ENCODE assay signal across 8 mouse cellular contexts in genomic region chr4:128737137-128737589, GRCm38 (mm10). TPM values are rescaled to one million over a fixed set of nuclear protein-coding genes. Genes with fewer than 3 reads are reported as not detected.
DNase-seq lines count a peak whose midpoint lies in the region; ATAC-seq and TF ChIP-seq lines count a peak whose summit lies in the region.

No protein-coding gene starts in this region.

- H3K9ac ChIP-seq in heart, embryonic 15.5 days, result peak overlapping the region; percentile 47
- no peak overlapping the region for H3K9ac ChIP-seq in midbrain, postnatal 0 days (replicated peaks; ENCODE audit: low read length, poor library complexity, severe bottlenecking)

- 0 out of 2 replicates have a peak, but pooled peaks have one; percentile 20 for ATAC-seq in heart, embryonic 15.5 days (replicated peaks; ENCODE audit: insufficient number of reproducible peaks, insufficient read depth, low FRiP score, low read depth)
- ATAC-seq in Patski, result peak; percentile 90
- no peak for ATAC-seq in midbrain, postnatal 0 days (ENCODE audit: low FRiP score)

- H3K36me3 ChIP-seq in heart, embryonic 15.5 days, result 0 out of 2 replicates have a peak, but pooled peaks cover 3% of the 10 kb centered on the region
- H3K36me3 ChIP-seq in midbrain, postnatal 0 days (ENCODE audit: insufficient read depth, low read length), result peaks cover 2% of the 10 kb centered on the region; the same call in 1 of the 2 replicates

- DNase-seq in heart, adult 11 months, result no peak
- DNase-seq in Patski (ENCODE audit: low read depth, low spot score), result peak; percentile 92
- peak; percentile 33 for DNase-seq in forelimb bud, embryonic 11.5 days (ENCODE audit: low read depth, low spot score)
- DNase-seq in midbrain, postnatal 0 days (ENCODE audit: low spot score), result peak; percentile 40
- DNase-seq in adrenal gland, postnatal 4 days (ENCODE audit: low spot score in 2 of 2), result no peak
- DNase-seq in frontal cortex, postnatal 14 days (ENCODE audit: low spot score in 2 of 2), result no peak
- DNase-seq in left cerebral cortex, adult 9 months (ENCODE audit: low spot score in 2 of 2), result no peak

- POLR2A ChIA-PET in Patski (lab: Charles Lee), result interaction anchor here (1.1 to 1.7 kb wide), 2 partner anchors 9 to 39 kb away, joined by 4 to 7 read pairs; no protein-coding TSS in a partner anchor

- H3K9me3 ChIP-seq in heart, embryonic 15.5 days (replicated peaks), result no peaks in the 10 kb centered on the region
- no peaks in the 10 kb centered on the region for H3K9me3 ChIP-seq in midbrain, postnatal 0 days (ENCODE audit: low read length)

- TF ChIP-seq CTCF in Patski (IDR thresholded peaks at IDR 0.05), result no peak
- TF ChIP-seq CTCF in midbrain, postnatal 0 days (IDR thresholded peaks at IDR 0.05), result no peak

- H3K27me3 ChIP-seq in heart, embryonic 15.5 days, result no peaks in the 10 kb centered on the region
- no peaks in the 10 kb centered on the region for H3K27me3 ChIP-seq in Patski
- H3K27me3 ChIP-seq in midbrain, postnatal 0 days (ENCODE audit: insufficient read depth, low read length), result no peaks in the 10 kb centered on the region

- peaks cover 70% of the 10 kb centered on the region for H3K4me1 ChIP-seq in heart, embryonic 15.5 days (replicated peaks)
- H3K4me1 ChIP-seq in midbrain, postnatal 0 days (ENCODE audit: insufficient read depth, low read length), result peaks cover 35% of the 10 kb centered on the region

- WGBS in heart, embryonic 15.5 days, result 20% methylated on average over 6 of the region's 6 CpGs
- 2% methylated on average over 6 of the region's 6 CpGs for WGBS in midbrain, postnatal 0 days

- H3K27ac ChIP-seq in heart, embryonic 15.5 days, result peak overlapping the region; percentile 91
- H3K27ac ChIP-seq in midbrain, postnatal 0 days (ENCODE audit: low read depth, low read length), result peak overlapping the region; percentile 70

- CTCF ChIA-PET in Patski (lab: Charles Lee), result interaction anchor here (2.5 kb wide), 1 partner anchor 26 kb away, joined by 8 read pairs; no protein-coding TSS in a partner anchor

- H3K4me2 ChIP-seq in heart, embryonic 15.5 days, result peak overlapping the region; percentile 40
- peak overlapping the region; percentile 16; the same call in 1 of the 2 replicates for H3K4me2 ChIP-seq in midbrain, postnatal 0 days (ENCODE audit: low read depth, low read length, poor library complexity, severe bottlenecking)

- H3K4me3 ChIP-seq in heart, embryonic 15.5 days, result no peak overlapping the region
- no peak overlapping the region for H3K4me3 ChIP-seq in midbrain, postnatal 0 days (ENCODE audit: low read depth, low read length)

- in situ Hi-C loops in Patski (cut with MboI; ENCODE audit: low pct_unique_long_range_greater_than_20kb), result no loop called here

RNA-seq across cellular contexts. Expression of gene A3galt2, which starts 18.0 kb away (rescaled TPM):
- 0.04 TPM in 1 of 2 replicates, not detected in the other for polyA plus RNA-seq in heart, embryonic 15.5 days (2015; fragmentation: Nextera tagmentation; extraction: Ambion mirVana)
- 0.04 TPM for polyA plus RNA-seq in Patski (2021)
- total RNA-seq in midbrain, postnatal 0 days (2014; rRNA removed), result 0.19 and 0.38 TPM in 2 replicates
- 0.05 TPM in 1 of 2 replicates, not detected in the other for polyA plus RNA-seq in midbrain, postnatal 0 days (2015; fragmentation: Nextera tagmentation; extraction: Ambion mirVana)
- total RNA-seq in adrenal gland, postnatal 4 days (2021), result under 1 TPM; 0.34 to 0.70 TPM

Comparison
In these comparisons a context has a peak if more than half of its experiments do, and no peak if none do; other contexts are left out.
1. DNase-seq: peak in Patski (single experiment), forelimb bud, embryonic 11.5 days (single experiment) and midbrain, postnatal 0 days (single experiment); none in heart, adult 11 months (single experiment), adrenal gland, postnatal 4 days (0 of 2), frontal cortex, postnatal 14 days (0 of 2) and left cerebral cortex, adult 9 months (0 of 2).